Mouse (Mus musculus) testis, postnatal 10 days (tissue): ENCODE data around the gene Sdc1.

ENCODE experiments used
- DNase-seq: peaks from one replicate; pipeline ENCODE4 v3.0.0; 2021; ENCODE audit warnings: low spot score

Gene Sdc1

DNA sequence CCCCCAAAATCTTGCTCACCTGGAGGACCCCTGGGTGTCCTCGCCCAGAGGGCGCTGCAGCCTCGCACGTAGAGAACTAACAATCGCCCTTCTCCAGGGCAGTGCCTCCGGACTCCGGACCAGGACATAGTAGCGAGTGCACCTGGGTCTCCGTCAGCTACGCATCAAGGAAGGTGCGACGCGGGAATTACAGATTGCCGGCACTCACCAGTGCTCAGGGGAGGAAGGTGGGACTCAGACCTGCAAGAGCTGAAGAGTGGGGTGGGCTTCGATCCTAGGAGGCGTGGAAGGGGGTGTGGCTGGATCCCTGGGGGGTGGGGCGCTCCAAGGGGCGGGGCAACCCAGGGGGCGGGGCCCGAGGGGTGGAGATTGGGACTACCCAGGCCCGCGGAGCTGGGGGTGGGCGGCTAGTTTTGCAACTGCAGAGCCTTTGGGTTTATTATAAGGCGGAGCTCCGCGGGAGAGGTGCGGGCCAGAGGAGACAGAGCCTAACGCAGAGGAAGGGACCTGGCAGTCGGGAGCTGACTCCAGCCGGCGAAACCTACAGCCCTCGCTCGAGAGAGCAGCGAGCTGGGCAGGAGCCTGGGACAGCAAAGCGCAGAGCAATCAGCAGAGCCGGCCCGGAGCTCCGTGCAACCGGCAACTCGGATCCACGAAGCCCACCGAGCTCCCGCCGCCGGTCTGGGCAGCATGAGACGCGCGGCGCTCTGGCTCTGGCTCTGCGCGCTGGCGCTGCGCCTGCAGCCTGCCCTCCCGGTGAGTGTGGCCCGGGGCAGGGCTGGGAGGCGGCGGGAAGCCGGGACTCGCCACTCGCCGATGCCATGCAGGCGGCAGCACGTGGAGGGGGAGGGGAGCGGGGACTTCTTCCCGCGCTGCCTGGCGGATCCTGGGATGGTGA, at the start of gene Sdc1:
Gene Sdc1 (plus strand): TSS at position 378 of the 898 bp plus-strand sequence.
- DNase-seq: peak; percentile 86

- DNase-seq: no peak
Observed at GRCm38 (mm10) chr12:8726890-8727289, 44.2 kb upstream of the Sdc1 start.

- no peak for DNase-seq
Observed at GRCm38 (mm10) chr12:8728739-8729138, 42.4 kb upstream of the Sdc1 start.

DNA sequence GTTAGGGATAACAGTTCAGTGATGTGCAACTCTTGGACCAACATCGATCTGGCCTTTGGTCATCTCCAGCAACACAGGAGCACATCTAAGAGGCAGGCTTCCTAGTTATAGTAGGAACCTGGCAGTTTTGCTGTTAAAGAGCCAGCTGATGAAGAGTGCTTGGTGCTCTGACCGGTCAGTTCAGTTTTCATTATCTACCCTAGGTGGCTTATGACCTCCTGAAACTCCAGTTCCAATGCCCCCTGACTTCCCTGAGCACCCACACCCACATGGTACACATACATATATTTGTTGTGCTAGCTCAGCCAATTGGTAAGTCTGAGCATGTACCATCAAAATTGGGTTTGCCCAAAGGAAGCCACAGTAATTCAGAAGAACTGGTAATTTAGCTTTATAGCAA, 17.5 kb upstream of the Sdc1 start:
- DNase-seq: no peak

DNA sequence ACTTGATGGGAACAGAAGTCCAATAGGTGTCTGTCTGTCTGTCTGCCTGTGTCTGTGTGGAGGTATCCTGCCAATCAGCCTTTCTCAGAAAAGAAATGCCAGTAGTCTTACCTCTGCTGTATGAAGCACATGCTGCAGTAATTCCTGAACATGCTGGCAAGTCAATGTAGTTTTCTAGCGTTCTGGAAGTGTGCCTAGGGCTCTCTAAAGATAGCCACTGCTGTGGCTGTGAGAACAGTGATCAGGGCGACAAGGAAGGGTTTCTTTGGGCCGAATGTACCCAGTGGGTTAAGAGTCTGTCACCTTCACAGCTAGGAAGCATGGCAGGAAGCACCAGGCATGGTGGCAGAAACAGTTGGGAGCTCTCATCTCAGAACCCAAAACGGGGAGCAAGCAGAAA, 17.0 kb upstream of the Sdc1 start:
- DNase-seq: no peak

- DNase-seq: no peak
Observed at GRCm38 (mm10) chr12:8758029-8758428, 13.1 kb upstream of the Sdc1 start.

- DNase-seq: no peak
Observed at GRCm38 (mm10) chr12:8759115-8759514, 12.0 kb upstream of the Sdc1 start.

DNA sequence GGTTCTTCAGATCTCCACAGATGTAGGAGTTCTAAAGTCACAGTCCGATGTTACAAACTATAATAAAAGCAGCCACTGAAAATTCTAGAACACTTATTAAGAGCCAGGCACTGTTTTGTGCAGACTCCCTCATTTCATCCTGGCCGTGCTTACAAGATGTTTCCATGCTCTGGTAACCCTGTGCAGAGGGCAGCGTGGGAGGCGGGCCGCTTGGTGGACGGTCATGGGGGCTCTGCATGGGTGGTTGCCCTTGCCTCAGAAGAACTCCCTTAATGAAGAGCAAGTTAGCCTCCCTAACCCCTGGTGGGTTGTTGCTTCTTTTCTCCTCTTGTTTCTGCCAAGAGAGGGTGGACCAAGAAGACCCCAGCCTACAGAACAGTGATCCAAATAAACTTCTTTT, 11.3 kb upstream of the Sdc1 start:
- no peak for DNase-seq

DNA sequence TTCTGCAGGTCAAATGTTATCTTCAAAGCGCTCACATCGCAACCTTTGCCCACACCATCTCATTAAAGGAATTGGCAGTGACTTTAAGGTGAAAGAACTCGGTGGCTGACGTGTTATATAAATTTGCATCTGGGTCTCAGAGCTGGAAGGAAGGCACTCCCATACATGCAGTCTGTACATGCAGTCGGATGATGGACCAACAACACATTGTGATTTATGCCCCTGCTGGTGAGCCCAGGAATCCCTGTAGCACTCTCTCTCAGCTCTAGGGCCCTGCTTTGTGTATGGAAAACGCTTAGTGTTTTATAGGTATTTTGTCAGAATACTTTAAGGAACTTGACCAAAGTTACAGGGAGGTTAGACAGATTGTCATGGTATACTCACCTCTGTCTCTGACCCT, 10.6 kb upstream of the Sdc1 start:
- no peak for DNase-seq

- DNase-seq: no peak
Observed at GRCm38 (mm10) chr12:8761058-8761457, 10.1 kb upstream of the Sdc1 start.

DNA sequence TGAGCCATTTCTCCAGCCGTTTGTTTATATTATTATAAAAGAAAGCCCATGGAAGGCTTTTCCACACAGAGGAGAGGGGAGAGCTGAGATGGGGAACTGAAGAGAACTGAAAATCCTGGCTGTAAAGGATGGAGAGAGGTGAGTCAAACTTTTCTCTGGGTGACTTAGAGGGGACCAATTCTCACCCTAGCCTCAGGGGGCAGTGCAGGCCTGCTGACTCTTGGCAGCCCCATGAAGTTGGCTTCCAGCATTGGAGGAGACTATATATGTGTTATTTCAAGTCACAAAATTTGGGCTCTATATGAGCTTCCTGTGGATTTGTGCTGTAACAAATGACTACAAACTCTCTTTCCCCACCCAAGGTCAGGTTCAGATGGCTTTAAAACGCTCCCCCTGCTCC, 8.5 kb upstream of the Sdc1 start:
- no peak for DNase-seq

GRCm38 (mm10) chr12:8764221-8764930, 6.7 kb upstream of the Sdc1 start:
- peak; percentile 52 for DNase-seq

GRCm38 (mm10) chr12:8771844-8772380, 789 bp downstream of the Sdc1 start:
- peak; percentile 60 for DNase-seq

DNA sequence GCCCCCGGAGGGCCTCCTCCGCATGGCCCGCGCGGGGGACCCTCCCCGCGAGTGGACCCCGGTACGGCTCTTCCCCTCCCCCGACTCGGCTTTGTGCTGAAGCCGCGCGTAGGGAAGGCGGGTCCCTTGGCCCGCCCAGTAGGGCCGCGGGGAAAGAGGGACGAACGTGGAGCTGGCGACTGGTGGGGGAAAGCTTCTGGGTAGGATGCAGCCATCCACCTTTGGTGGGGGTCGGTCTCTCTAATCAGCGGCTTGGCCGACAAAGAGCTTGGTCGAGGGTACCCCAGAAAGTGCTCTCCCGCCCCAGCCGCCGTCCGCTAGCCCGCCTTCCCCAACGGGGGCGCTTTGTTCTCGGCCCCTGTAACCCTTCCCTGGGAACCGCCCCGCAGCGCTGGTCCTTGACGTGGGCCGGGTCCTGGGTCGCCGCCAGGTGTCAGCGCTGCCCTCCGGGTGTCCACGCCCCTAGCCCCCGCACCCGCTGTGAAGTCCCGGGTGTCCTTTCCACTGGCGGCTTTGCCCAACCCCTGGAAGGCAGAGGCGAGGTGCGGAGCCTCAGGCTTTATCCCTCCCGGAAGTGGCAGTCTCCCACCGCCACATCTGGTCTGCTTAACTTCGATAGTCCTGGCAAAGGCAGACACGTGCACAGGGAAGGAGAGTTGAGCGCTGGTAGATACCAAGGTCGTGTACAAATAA, 1.5 kb downstream of the Sdc1 start:
- peak; percentile 77 for DNase-seq

GRCm38 (mm10) chr12:8773336-8773735, 2.2 kb downstream of the Sdc1 start:
- no peak for DNase-seq

DNA sequence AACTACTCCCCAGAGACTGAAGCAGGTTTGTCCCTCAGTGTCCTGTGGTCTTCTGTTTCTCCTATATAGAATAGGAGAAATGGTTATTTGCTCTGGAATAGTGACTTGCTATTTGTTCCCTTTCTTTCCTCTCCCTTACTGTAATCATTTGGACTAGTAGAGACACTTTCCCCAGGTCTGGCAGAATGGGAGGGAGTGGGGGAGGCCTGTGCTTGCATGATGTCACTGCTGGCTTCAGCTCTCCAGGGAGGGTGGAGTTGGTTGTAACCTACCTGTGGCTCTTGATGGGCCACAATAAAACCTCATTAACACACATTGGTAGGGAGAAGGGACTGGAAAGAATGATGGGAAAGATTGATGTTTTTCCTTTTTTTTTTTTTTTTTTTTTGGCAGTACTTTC, 3.1 kb downstream of the Sdc1 start:
- no peak for DNase-seq

DNA sequence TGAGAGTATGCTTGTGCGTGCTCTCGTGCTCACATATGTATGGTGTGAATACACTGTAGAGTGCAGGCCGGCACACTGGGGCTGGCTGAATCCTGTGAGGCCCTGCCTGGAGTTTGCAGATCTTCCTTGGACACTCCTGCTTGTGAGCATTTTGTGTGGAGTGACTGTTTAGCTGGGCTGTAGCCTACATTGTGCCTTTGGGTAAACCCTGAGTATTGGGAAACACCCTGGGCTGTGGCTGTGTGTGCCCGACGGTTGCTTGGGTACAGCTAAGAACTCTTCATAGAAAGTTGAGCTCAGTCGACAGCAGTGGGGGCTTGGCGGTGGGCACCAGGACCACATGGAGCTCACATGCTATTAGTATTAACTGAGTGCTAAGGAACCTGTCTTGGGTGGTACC, 5.1 kb downstream of the Sdc1 start:
- DNase-seq: no peak

DNA sequence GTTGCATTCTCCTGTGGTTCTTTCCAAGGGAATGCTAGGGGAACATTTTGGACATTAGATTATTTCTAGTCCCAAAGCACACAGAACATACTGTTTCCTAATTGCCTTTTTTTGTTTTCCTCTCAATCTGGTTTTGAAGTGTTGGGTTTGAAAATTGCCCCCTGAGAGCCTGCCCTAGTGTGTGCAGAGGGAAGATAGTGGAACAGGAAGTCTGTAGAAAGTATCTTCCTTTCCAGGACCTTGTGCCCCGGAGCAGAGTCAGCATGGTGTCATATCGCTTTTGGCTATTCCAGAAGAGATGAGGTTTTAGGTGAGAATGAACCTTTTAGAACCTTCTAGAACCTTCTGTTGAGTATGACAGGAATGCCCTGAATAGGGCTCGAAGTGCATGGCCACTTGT, 5.6 kb downstream of the Sdc1 start:
- DNase-seq: no peak

GRCm38 (mm10) chr12:8778106-8778505, 7.0 kb downstream of the Sdc1 start:
- DNase-seq: no peak

DNA sequence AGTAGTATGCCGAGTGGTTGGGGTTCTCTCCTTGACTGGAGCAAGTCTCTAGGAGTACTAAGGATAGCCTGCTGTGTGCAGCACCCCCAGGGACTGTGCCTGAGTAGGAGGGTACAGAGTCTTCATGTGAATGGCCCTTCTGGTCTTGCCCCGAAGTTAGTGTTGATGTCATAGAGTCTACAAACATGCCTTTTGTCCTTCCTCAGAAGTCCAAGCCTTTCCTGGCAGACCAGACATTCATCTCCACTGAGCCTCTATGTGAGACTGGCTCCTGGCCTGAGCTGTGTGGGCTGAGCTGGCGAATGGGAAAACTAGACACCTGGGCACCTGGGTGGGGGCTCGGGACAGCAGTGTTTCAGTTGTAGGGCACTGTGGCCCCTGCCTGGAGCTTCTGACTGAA, 8.7 kb downstream of the Sdc1 start:
- DNase-seq: no peak

DNA sequence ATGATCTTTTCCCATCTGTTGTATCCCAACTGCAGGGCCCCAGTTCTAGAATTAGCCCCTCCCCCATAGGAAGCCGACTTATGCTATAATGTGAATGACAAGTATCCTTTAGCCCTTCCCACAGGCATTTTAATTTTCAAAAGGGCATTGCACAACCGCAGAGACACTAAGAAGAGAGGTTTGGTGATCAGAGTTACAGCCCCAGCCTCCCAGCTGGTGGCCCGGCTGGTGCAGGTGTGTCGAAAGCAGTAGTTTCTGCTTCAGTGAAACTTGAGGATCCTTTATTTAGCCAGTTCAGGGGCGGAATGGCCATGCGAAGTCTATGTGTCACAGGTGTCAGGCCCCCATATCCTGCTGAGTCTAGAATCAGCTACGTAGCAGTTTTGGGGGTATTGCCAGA, 10.0 kb downstream of the Sdc1 start:
- DNase-seq: no peak

- DNase-seq: peak; percentile 54
Observed at GRCm38 (mm10) chr12:8781681-8782378, 10.7 kb downstream of the Sdc1 start.
